Mouse (Mus musculus): ENCODE data around the gene Egln1. TPM values are rescaled to one million over a fixed set of nuclear protein-coding genes. Genes with fewer than 3 reads are reported as not detected.
A peak's percentile ranks its signal among the peaks of the same experiment; 100 is the strongest.

Egln1 gene
- polyA plus RNA-seq, 1 experiment from 2014 or later, result 14.4 TPM

DNA sequence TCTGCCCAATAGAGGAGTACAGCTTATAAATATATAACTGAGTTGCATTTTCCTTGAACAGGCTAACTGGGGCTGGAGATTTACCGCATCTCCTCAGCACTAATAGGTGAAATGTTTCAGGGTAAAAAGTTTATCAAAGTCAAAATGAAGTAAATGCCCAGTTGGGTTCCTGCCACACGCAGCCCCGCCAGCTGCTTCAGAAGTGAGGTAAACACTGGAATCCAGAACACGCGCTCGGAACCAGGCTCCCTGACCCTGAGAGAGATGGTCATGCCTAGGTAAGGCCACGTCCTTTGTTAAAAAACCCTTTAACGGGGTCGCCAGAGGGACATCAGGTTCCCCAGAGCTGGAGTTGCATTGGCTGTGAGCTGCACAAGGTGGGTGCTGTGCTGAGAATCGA, 12.4 kb downstream of the Egln1 start:
- Histone ChIP-seq H3K36me3 (peaks cover 5% of the 10 kb centered on the region; the same call in 1 of the 2 replicates), H3K9ac (no peak overlapping the region), H3K27me3 (replicated peaks) (no peaks in the 10 kb centered on the region), H3K27ac (no peak overlapping the region), H3K4me1 (replicated peaks) (no peaks in the 10 kb centered on the region), H3K4me3 (replicated peaks) (no peak overlapping the region), H3K4me2 (replicated peaks) (no peak overlapping the region), H3K9me3 (no peaks in the 10 kb centered on the region)
- ATAC-seq, result no peak
- WGBS, result 94% methylated on average over 10 of the region's 10 CpGs

DNA sequence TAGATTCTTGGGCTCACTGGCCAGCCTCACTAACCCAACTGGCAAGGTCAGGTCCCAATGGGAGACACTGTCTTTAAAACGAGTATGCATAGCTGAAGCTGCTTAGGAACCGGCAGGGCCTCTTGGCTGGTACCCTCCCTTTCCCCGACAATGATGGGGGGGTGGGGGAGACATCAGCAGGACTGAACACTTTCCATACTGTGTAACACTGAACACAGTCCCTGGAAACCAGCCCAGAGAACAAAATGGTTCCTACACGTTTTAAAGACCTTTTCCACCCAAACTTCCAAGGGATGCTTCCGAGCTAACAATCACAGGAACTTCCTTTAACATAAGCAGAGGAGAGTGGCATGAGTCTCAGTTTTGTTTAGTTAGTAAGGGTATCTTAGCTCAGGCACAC, 14.0 kb downstream of the Egln1 start:
- WGBS, result 81% methylated on average over 5 of the region's 5 CpGs
- H3K4me3 ChIP-seq (replicated peaks), result no peak overlapping the region
- ATAC-seq, result no peak

GRCm38 (mm10) chr8:124932435-124932834, 16.7 kb downstream of the Egln1 start:
- H3K4me2 ChIP-seq (replicated peaks), result no peak overlapping the region
- no peak for ATAC-seq
- 73% methylated on average over 3 of the region's 3 CpGs for WGBS
- no peak overlapping the region for H3K27ac ChIP-seq
- no peaks in the 10 kb centered on the region for H3K36me3 ChIP-seq
- H3K9me3 ChIP-seq, result no peaks in the 10 kb centered on the region
- H3K9ac ChIP-seq, result no peak overlapping the region
- no peak overlapping the region for H3K4me3 ChIP-seq (replicated peaks)
- no peaks in the 10 kb centered on the region for H3K27me3 ChIP-seq (replicated peaks)
- H3K4me1 ChIP-seq (replicated peaks), result 0 out of 2 replicates have a peak, but pooled peaks cover 1% of the 10 kb centered on the region

More for the DNA sequence above, 14.0 kb downstream of the Egln1 start:
- H3K4me1 ChIP-seq (replicated peaks), result no peaks in the 10 kb centered on the region
- H3K4me2 ChIP-seq (replicated peaks), result no peak overlapping the region
- no peaks in the 10 kb centered on the region for H3K36me3 ChIP-seq
- no peak overlapping the region for H3K9ac ChIP-seq
- no peaks in the 10 kb centered on the region for H3K27me3 ChIP-seq (replicated peaks)
- H3K27ac ChIP-seq, result no peak overlapping the region
- no peaks in the 10 kb centered on the region for H3K9me3 ChIP-seq

DNA sequence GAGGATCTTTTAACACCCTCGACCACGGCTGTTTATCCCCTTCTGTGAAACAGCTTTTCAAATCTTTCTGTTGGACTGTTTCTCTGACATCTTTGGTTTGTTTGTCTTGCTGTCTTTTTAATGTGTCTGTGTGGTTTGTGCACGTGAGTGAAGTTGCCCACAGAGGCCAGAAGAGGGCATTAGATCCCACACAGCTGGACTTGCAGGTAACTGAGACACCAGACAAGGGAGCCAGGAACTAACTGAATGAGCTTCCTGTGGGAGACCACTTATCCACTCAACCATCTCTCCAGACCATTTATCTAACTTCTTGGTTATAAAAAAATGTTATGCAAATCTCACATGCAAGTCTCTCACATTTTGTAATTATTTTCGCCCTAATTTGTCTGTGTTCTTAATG, 18.5 kb downstream of the Egln1 start:
- Histone ChIP-seq H3K36me3 (no peaks in the 10 kb centered on the region), H3K9ac (no peak overlapping the region), H3K4me2 (replicated peaks) (no peak overlapping the region), H3K27ac (no peak overlapping the region), H3K4me1 (replicated peaks) (peaks cover 12% of the 10 kb centered on the region), H3K9me3 (no peaks in the 10 kb centered on the region), H3K27me3 (replicated peaks) (no peaks in the 10 kb centered on the region), H3K4me3 (replicated peaks) (no peak overlapping the region)
- ATAC-seq, result no peak
- 91% methylated on average over 4 of the region's 4 CpGs for whole genome bisulfite sequencing

DNA sequence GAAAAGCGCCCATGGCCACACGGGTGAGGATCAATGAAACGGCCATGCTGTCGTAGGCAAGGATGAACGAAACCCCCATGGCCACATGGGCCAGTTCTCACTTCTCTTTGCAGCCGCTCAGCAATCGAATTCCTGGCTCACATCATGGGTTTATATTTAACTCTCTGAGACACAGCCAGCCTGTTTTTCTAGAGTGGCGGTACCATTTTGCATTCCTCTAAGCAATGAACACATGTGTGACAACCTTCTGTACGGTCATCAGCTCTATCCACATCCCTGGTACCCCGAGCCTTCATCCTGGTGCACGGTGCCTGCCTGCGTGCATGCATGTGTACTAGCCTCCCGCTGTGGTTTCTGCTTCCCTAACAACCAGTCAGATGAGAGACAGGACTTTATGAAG, 19.0 kb downstream of the Egln1 start:
- H3K4me3 ChIP-seq (replicated peaks), result no peak overlapping the region
- no peaks in the 10 kb centered on the region for H3K9me3 ChIP-seq
- no peak overlapping the region for H3K9ac ChIP-seq
- H3K27ac ChIP-seq, result no peak overlapping the region
- no peaks in the 10 kb centered on the region for H3K27me3 ChIP-seq (replicated peaks)
- peaks cover 12% of the 10 kb centered on the region for H3K4me1 ChIP-seq (replicated peaks)
- WGBS, result 90% methylated on average over 13 of the region's 13 CpGs
- ATAC-seq, result no peak
- no peak overlapping the region for H3K4me2 ChIP-seq (replicated peaks)
- no peaks in the 10 kb centered on the region for H3K36me3 ChIP-seq

- Histone ChIP-seq H3K36me3 (no peaks in the 10 kb centered on the region), H3K4me2 (replicated peaks) (no peak overlapping the region), H3K27ac (no peak overlapping the region), H3K9ac (no peak overlapping the region), H3K4me3 (replicated peaks) (no peak overlapping the region), H3K4me1 (replicated peaks) (peaks cover 12% of the 10 kb centered on the region), H3K27me3 (replicated peaks) (no peaks in the 10 kb centered on the region), H3K9me3 (no peaks in the 10 kb centered on the region)
- WGBS, result 82% methylated on average over 11 of the region's 11 CpGs
- ATAC-seq, result no peak
Measured at GRCm38 (mm10) chr8:124929006-124929405, 20.1 kb downstream of the Egln1 start.

DNA sequence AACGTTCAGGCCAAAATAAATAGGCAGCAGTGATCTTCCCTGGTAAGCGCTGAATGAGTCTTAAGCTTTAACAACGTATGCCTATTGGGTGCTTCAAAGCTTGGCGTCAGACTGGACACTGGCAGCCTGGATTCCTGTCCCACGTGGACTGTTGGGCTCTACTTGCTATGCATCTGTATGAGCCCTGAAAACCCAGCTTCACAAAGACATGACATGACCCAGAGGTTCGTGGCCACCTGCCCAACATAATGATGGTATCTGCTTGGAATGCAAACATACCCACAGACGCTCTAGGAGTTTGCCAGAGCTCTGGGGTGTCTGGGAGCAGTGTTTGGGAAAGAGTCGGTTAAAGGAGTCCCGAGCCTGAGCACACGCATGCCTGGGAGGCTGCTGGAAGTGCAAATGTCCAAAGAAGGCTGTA, 22.8 kb downstream of the Egln1 start:
- Histone ChIP-seq H3K4me2 (replicated peaks) (no peak overlapping the region), H3K27me3 (replicated peaks) (no peaks in the 10 kb centered on the region), H3K4me3 (replicated peaks) (no peak overlapping the region), H3K9me3 (no peaks in the 10 kb centered on the region), H3K4me1 (replicated peaks) (peaks cover 28% of the 10 kb centered on the region), H3K9ac (no peak overlapping the region), H3K27ac (peak overlapping the region; percentile 63), H3K36me3 (no peaks in the 10 kb centered on the region)
- 35% methylated on average over 10 of the region's 10 CpGs for WGBS
- ATAC-seq, result peak; percentile 28; the same call in 1 of the 2 replicates

GRCm38 (mm10) chr8:124925544-124926266, 23.4 kb downstream of the Egln1 start:
- H3K27ac ChIP-seq, result peak overlapping the region; percentile 63
- H3K9ac ChIP-seq, result no peak overlapping the region
- no peak for ATAC-seq

DNA sequence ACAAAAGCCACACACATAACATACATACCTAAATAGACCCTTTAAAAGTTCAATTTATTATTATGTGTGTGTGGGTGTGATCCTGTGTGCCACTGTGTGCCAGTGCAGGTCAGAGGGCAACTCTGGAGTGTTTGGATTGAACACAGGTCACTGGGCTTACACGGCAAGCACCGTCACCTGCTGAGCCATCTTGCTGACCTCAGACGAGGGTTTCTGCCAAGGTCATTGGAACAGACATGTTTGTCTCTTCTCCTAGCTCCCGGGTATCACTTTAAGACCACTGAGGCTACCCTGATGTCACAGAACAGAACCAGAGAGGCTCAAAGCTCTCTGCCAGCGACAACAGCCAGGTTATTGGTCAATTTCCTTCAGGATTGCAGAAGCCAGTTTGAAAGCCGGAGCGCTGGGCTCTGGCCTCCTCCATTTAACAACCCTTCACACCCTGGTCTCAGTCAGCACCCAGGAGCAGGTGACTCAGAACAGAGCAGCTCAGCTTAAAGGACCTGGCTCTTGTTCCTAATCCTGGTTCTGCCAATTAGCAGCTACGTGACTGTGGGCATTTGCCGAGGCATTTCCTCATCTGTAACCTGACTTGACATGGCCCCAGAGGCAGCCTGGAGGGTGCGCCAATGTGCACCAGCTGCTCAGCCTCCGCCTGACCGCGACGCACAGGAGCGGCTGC, 25.0 kb downstream of the Egln1 start:
- Histone ChIP-seq H3K36me3 (no peaks in the 10 kb centered on the region), H3K4me3 (replicated peaks) (no peak overlapping the region), H3K4me2 (replicated peaks) (no peak overlapping the region), H3K27me3 (replicated peaks) (no peaks in the 10 kb centered on the region), H3K9me3 (no peaks in the 10 kb centered on the region), H3K4me1 (replicated peaks) (peaks cover 31% of the 10 kb centered on the region), H3K9ac (no peak overlapping the region), H3K27ac (no peak overlapping the region)
- 86% methylated on average over 15 of the region's 15 CpGs for WGBS
- no peak for ATAC-seq

More at GRCm38 (mm10) chr8:124925544-124926266, 23.4 kb downstream of the Egln1 start:
- Histone ChIP-seq H3K4me3 (replicated peaks) (no peak overlapping the region), H3K27me3 (replicated peaks) (no peaks in the 10 kb centered on the region), H3K36me3 (no peaks in the 10 kb centered on the region), H3K4me2 (replicated peaks) (no peak overlapping the region), H3K9me3 (no peaks in the 10 kb centered on the region), H3K4me1 (replicated peaks) (peaks cover 31% of the 10 kb centered on the region)
- 55% methylated on average over 14 of the region's 14 CpGs for WGBS

GRCm38 (mm10) chr8:124922490-124923089, 26.5 kb downstream of the Egln1 start:
- Histone ChIP-seq H3K9ac (no peak overlapping the region), H3K27ac (no peak overlapping the region), H3K9me3 (no peaks in the 10 kb centered on the region), H3K4me2 (replicated peaks) (peak overlapping the region; percentile 43), H3K4me1 (replicated peaks) (peaks cover 31% of the 10 kb centered on the region), H3K4me3 (replicated peaks) (no peak overlapping the region), H3K36me3 (no peaks in the 10 kb centered on the region), H3K27me3 (replicated peaks) (no peaks in the 10 kb centered on the region)
- 60% methylated on average over 11 of the region's 11 CpGs for WGBS
- ATAC-seq, result peak; percentile 9

DNA sequence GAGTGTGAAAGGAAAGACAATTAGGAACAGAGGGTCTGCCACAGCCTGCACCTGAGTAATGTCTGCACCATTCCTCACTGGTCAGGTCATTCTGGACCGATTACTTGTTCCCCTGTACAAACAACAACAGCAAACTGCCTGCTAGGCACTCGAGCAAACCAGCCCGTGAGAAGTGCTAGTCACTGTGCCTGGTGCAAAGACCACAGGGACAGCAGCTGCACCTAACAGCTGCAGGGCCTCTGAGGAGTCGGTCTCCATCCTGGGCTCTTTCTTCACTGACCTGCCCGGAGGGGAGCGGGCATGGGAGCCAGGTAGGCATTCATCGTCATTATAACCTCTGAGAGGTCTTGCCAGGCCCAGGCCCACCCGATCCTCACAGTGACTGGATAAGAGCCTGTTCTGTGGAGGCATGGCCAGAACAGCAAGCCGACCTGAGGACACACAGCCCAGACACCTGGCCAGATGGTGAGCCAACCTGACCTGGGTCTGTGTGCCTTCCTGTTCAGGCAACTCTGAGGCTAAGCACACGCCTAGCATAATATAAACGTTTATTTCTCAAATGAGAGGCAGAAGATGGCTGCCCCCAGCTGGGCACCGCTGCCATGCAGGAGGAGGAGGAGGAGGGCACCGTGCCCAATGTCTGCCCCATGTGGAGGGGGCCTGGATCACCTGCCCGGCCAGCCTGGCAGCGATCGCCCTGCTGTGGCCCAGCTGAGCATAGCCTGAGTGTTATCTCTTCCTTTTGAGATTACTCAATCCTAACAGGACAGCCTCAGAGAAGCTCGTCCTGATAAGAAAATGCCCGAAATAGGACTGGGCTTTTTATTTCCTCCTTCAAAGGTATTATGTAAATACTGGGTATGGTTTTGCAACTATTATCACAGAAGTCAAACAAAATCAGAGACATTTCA, 27.5 kb downstream of the Egln1 start:
- WGBS, result 45% methylated on average over 18 of the region's 18 CpGs
- ATAC-seq, result peak; percentile 84

More for the DNA sequence above, 27.5 kb downstream of the Egln1 start:
- Histone ChIP-seq H3K9ac (no peak overlapping the region), H3K27me3 (replicated peaks) (no peaks in the 10 kb centered on the region), H3K4me3 (replicated peaks) (no peak overlapping the region), H3K36me3 (no peaks in the 10 kb centered on the region), H3K4me1 (replicated peaks) (peaks cover 22% of the 10 kb centered on the region), H3K27ac (no peak overlapping the region), H3K9me3 (no peaks in the 10 kb centered on the region), H3K4me2 (replicated peaks) (peak overlapping the region; percentile 44)
